Mouse (Mus musculus) erythroblast, embryonic 14.5 days (primary cell): ENCODE results near the gene B4galnt4.
"Not testable (repeated sequence)": the region's sequence is repeated elsewhere in the genome, so short reads cannot be mapped to it uniquely, and the experiment has no call there.

ENCODE experiments used
- GATA1 ChIP-seq: IDR thresholded peaks from 2 replicates; pipeline ENCODE4 v1.6.1; 2012; ENCODE audit warnings: low read length, inconsistent platforms, mixed read lengths
- TAL1 ChIP-seq: IDR thresholded peaks from 3 replicates; pipeline ENCODE4 v1.6.1; 2012; ENCODE audit warnings: low read length, inconsistent platforms, mixed read lengths

DNA sequence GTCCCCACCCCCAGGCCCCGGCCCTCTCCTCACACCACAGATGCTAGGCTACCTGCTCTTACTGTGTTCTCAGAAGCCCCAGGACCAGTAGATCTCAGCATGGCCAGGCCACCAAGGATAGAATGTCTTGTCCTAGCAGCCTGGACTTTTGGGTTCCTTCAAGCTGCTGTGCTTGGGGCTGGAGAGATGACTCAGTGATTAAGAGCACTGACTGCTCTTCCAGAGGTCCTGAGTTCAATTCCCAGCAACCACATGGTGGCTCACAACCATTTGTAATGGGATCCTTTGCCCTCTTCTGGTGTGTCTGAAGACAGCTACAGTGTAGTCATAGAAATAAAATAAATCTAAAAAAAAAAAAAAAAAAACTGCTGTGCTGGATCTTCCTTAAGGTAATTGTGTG lies 43.1 kb upstream of the B4galnt4 start, which contains the start of gene Ifitm6:
- TF ChIP-seq GATA1, TAL1: not testable (repeated sequence)
